Mouse (Mus musculus) left cerebral cortex, postnatal 25 days (tissue): ENCODE measurements around the gene Robo2. TPM values are rescaled to one million over a fixed set of nuclear protein-coding genes. Genes with fewer than 3 reads are reported as not detected.
A peak's percentile ranks its signal among the peaks of the same experiment; 100 is the strongest.

Source experiments
- DNase-seq, 2 experiments: peaks; one replicate each; pipeline ENCODE4 v3.0.0; 2022; ENCODE audit warnings: low spot score in 2 of 2, mixed read lengths in 1 of 2
- intact Hi-C: fragments of 180-260 bp; cut with DNase I; formaldehyde crosslinking; loops from one replicate; pipeline ENCODE4 v1.15.1; 2025
- total RNA-seq, 2 experiments: library from RNA; stranded (reverse); gene quantifications; 2 replicates each; pipeline ENCODE4 v1.2.3; 2021

Robo2 gene
- 100 to 1,000 TPM; 155 to 159 TPM for total RNA-seq

DNA sequence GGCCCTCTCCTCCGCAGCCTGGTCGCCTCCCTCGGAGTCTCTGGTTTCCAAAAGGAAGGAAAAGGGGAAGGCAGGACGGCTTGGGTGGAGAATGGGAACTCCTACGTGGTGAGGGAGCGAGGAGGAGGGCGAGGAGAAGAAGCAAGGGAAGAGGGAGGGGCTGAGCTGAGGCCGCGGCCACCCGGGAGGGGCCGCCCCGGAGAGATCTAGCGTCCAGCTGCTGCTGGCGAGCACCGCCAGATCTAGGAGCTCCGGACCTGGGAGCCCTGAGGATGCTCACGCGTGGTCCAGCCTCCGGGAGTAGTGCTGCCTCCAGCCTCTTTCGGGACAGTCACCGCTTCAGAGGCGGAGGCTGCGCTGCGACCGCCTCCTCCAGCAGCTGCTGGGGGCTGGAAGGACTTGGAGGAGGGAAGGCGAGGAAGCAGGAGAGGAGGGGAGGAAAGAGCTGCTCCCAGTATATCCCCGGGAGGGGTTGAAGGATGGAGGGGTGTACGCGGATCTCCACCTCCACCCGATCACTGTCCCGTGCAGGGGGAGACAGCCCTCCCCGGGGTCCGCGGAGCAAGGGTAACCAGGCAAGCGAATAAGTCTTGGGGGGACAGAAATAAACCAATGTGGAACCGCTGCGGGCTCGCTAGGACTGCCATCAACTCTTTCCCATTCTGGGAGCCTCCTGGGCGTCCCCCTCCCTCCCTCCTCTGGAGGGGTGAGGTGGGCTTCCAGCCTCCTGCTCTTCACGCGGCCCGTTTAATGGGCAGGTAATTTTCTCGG is at the start of gene Robo2:
Gene Robo2 (minus strand): TSS at position 345 of the 771 bp plus-strand sequence.
- intact Hi-C loops = loop anchor here (2.0 to 10.0 kb wide), 3 partner anchors 357 to 1417 kb away; no protein-coding TSS in a partner anchor
- DNase-seq = peak; percentile 72 to 82

DNA sequence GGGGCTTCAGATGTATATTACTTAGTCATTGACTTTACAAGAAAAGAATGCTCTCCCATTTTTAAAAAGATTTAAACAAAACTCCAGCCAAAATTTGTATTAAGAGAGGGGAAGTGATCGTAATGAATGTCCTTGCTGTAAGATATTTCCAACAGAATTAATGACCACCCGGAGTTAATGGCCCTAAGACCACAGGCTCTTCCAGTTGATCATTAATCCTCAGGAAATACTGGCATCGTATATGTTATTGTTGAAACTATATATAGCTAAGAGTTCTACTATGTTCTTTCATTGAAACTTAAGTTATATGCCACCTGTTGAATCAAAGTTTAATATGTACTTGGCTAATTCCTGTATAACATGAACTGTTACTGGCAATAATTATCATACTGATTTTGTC is 46.5 kb upstream of the Robo2 start:
- DNase-seq = no peak
- intact Hi-C loops = no loop called here

DNA sequence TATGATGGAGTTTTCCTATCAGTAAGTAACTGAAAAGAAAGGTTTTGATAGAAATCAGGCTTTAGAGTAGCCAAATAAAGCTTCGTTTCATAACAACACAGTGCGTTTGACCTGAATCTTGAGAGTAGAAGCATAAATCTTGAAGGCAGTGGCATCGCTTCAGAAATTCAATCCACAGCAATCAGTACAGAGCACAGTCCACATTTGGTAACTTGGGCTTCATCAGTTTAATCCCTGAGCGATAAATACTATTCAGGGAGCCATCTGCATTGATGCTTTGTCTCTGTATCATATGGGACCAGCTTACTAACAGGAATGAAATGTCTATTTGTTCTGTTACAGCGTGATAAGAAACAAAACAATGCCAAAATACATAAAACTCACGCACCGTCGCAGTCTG is 46.1 kb upstream of the Robo2 start:
- no peak for DNase-seq
- intact Hi-C loops = no loop called here

DNA sequence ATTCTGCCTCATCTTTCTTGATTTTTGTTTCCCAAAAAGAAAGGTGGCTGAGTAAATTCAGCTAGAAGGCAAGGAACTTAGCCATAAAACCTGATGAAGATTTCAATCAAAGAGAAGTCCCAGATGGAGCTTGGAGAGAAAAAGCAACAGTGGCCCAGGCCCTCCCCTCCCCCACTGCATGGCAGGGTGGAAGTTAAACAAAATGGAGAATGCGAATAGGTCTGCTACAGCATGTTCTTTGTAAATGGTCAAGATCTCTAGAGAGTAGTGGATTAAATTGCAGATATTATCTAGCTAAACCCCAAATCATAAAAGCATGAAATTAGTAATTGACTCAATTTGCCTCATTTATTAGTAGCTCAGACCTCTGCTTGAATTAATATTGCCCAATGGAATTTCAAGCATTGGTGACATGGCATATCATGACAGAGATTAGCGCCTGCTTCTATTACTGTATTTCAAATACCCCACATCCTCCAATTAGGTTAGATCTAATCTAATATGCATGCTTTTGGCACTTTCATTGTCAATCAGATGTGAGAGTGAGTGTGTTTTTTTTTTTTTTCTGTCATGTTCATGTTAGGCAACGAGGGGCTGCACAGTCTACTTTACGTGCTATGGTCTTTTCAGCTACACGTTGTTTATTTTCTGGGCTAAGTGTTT is 45.3 kb upstream of the Robo2 start:
- intact Hi-C loops = no loop called here
- DNase-seq = no peak

DNA sequence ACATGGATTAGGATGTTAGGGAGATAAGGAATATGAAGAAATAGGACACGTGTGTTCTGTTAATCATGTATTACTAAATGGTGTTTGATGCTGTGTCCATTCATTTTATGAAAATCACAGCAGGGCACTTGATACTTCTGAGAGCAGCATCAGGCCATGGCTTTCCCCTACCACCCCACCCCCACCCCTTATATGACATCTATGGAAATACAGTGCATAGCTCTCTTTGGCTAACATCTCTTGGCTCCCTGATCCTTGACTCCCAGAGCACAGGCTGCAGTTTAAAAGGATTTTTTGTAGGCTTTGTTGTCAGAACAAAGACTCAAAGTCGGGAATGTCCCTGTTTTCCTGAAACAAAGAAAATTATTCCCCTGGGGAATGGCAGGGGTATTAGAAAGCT is 43.6 kb upstream of the Robo2 start:
- DNase-seq = no peak
- intact Hi-C loops = no loop called here

DNA sequence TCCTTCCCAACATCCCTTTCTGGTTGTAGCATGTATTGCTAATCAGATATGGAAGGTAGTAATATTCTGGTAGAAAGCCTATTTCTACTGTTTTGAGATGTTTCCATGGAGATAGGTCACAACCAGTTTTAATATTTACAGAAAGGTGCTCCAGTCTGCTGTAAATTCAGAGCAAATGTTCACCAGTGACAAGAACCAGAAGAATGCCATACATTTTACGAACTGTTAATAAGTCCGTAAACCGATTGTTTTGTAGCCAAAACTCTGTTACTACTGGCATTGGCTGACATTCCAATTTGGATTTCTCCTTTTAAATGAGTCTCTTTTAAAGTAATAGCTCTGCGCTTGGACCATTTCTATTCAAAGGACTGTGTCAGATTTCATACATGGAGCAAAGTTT is 36.4 kb upstream of the Robo2 start:
- intact Hi-C loops = no loop called here
- no peak for DNase-seq

DNA sequence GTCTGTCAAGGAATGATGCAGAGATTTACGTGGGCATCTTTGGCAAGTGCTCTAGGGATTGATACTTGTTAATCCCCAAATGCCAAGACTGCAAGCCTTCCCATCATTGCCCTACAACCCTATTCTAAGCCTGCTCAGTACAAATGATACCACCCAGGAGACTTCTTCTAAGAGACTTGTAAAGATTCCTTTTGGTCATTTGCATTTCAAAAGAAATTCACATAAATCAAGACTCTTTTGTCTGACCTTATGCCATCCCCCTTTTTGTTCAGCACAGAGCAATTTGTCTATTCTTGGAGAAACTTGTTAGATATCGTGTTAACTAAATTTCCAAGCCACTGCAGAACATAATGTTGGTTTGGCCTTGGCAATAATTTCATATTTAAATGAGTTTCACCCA is 15.4 kb upstream of the Robo2 start:
- DNase-seq = no peak

DNA sequence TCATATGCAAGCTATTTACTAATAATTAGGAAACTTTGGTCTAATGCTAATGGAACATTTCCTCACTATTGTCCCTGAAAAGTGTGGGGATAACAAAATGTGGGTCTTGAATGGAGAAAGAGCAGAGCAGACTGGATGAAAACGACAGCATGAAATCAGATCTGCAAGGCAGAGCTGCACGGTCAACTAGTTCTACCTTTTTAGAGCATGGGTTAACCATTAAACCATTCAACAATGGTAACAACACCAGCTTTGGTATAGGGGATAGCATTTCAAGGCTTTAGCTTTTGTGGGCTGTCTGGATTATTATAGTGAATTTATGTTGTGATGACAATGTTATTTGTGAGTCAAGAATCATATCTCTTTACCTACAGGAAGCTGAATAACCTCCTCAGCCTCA is 8.7 kb upstream of the Robo2 start:
- intact Hi-C loops = no loop called here
- DNase-seq = no peak

More for the DNA sequence above, 15.4 kb upstream of the Robo2 start:
- intact Hi-C loops = no loop called here

DNA sequence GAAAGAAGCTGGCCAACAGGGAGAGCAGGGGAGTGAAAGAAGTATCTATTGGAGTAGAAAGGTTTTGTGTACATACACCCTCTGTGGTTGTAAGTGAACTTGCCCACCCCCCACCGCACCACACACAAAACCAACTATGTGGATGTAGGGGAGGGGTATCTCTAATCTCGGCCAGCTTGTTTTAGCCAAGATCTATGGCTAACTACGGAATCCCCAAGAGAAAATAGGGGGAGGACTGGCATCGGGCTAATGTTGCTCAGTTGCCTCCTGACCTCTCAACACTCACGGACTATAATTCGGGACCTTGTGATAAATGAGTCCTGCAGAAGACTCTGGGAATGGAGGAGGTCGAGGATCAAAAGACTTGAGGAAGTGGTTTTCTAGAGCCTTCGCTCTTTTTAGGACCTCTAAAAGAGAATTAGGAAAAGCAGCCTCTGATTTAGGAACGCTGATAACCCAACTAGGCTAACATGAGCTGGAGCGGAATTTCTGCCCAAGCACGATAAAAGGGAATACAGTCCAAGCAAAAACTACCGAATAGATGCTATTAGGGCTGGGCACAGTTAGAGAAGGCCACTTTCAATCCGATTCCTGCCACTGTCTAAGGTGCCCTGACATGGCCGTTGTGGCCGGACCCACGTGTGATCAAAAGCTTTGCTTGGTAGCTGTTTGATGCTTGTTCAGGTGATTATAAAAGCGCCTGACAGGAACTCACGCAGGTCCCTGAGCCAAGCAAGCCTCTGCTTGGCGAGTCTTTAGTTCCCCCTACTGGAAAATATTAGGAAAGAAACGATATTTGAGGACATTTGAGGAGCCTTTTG is 1.1 kb upstream of the Robo2 start:
- intact Hi-C loops = loop anchor here (2.0 to 10.0 kb wide), 3 partner anchors 358 to 1418 kb away; no protein-coding TSS in a partner anchor
- peak; percentile 75 to 78 for DNase-seq

DNA sequence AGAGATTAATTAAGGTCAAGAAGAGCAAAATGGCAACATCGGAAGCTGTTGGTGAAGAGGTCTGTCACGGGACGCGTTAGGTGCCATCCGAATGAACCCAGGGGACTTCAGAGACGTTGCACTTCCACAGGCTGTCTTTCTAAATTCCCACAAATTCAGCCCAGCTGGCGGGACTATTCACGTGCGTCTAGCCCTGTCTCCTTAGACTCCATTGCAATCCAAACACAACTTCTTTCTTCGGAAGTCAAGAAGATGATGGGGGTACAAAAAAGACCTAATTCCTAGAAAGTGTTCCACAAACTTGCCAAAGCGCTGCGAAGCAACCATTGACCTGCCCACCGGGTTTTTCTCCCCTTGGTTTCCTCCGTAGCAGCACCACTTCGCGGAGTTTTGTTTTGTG is 604 bp downstream of the Robo2 start:
- DNase-seq = peak in 1 of 2 experiments; percentile 33

DNA sequence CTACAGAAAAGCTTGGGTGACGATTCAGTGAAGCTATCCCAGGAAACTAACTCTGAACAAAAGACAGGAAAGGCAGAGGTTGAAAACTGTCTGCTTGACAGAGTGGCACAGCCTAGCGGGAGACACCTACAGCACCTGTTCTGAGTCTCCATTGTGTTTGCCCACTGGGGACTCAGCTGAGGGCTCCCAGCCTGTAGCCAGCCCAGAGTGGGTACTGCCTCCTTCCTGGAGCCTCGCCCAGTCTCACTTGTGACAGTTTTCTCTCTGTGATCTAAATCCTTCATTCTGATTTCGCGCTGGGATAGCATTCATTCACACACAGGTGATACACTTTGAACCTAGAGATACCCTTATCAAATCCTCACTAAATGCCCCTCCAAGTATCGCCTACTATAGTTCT is 1.5 kb downstream of the Robo2 start:
- intact Hi-C loops = loop anchor here (10.0 kb wide), 1 partner anchor 355 kb away; no protein-coding TSS in a partner anchor

More for the DNA sequence above, 604 bp downstream of the Robo2 start:
- intact Hi-C loops = loop anchor here (10.0 kb wide), 1 partner anchor 356 kb away; no protein-coding TSS in a partner anchor

DNA sequence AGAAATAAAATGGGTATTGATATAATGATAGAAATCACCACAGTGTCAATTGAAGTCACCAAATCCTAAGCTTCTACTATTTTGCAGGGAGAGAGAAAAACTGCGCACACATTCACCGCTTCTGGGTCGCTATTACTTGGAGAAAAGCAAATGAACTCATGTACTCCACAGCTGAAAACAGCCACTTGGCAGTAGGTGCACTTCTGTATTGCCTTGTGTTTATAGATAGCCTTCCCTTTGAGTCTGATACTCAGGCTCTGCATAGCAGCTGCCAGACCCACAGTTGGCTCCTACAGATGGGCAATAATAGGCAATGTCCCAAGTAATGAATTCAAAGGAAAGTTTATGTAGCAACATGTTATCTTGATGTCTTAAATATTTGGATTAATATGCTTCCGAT is 2.1 kb downstream of the Robo2 start:
- intact Hi-C loops = no loop called here

More for the DNA sequence above, 1.5 kb downstream of the Robo2 start:
- peak in 1 of 2 experiments; percentile 33 for DNase-seq

DNA sequence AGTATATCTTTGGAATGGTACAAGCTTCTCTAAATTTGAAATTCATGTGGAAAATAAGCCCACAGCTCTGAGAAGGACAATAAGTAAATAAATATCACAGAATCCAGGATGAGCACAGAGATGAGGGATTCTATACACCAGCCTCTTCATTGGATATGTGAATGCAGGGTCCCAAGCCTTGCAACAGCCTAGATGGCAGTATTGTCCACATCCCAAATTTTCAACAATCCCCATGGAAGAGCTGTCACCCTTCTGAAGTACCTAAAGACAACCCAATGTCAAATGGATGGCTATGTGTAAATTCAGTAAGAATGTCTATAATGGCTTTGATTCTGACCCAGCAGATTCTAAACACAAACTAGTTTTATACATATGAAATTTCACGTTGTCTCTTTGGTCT is 3.1 kb downstream of the Robo2 start:
- intact Hi-C loops = no loop called here
- DNase-seq = peak in 1 of 2 experiments; percentile 53

More for the DNA sequence above, 2.1 kb downstream of the Robo2 start:
- no peak for DNase-seq

DNA sequence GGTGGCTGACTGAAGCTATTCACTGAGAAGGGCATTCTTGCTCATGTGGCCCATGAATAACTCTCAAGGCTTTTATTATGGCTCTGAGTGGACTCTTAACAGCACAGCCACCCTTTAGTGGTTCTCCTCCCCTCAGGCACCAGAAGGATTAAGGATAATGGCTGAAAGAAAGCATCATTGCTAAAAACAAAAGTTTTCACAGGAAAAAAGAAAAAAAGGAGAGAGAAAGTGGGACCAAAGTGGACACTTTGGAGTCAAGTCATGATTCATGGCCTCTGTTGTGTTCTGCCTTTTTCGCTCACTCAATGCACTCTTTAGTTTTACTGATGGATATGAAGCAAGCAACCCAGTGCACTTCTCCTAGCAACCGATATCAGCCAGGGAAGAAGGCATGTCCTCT is 14.3 kb downstream of the Robo2 start:
- no peak for DNase-seq
- intact Hi-C loops = no loop called here

DNA sequence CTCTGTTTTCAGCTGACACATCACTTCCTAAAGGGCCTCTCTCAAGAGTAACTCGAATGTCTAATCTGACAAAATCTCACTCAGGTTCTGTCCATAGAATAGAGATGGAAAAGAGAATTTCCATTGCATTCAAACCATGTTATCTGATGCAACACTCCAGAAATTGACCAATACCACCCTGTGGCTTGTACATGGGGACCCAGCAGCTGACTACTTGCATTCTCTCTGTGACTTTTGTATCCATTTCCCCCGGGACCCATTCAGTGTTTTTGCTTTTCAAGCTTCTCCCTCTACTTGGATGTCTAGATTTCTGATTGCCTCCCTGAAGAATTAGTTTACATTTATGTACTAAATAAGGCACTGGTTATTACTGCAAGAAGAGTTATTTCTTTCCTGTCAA is 15.9 kb downstream of the Robo2 start:
- no peak for DNase-seq
- intact Hi-C loops = no loop called here

DNA sequence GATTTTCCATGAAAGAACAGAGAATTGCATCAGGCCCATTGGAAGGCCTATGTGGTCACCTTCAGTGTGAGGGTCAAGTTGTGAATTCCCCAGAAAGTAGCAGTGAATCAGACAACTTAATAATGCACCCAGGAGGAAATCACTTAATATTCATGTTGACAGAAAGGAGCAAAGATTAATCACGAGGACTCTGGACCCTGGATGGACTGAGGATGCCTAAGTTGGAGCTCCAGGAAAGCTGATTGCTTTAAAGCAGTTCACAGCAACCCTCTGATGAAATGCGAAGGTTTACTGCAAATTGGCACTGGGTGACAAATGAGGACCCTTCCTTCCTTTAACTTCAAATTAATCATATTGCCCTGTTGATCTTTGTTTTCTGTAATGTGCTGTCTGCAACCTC is 32.2 kb downstream of the Robo2 start:
- intact Hi-C loops = no loop called here
- no peak for DNase-seq

DNA sequence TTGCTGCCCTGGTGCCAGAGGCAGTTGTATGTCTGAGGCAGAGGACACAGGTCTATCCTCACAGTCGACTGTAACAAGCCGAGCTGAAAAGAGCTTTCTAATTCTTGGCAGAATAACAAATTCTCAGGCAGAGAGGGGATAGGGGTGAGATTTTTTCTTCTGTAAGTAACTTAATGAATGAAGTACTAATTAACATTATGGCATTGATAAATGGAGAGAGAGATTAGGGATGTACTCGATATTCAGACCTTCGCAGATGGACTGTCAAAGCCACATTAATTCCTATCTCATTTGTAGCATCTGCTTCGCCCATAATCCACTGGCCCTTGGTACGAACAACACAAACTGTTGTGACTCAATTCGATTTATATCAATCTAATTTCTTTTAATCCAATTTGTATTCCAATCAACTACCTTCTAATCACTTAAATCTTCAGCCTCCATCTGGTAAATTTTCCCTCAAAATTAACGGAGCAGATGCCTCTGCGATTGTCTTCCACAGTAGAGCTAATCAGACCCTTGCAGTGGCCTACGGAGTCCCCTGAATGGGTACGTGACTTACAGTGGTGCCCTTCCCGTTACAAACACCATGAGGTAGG is 36.2 kb downstream of the Robo2 start:
- intact Hi-C loops = no loop called here
- DNase-seq = no peak

DNA sequence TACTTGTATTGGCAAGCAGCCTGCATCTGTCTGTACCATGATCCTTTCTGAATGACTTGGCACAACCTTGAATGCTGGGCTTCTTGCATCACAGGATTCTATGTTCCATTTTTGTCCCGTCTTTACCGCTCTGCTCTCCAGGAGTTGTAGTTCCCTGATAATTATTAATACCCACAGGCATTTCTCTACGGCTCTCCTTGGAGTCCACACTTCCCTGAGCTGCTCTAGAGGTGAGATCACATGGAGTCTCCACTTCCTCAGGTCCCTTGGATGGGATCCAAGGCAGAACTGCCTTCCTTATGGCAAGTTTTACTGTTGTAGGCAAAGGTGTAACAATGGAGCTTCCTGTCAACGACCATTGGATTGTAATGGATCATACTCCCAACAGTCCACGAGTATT is 37.1 kb downstream of the Robo2 start:
- intact Hi-C loops = no loop called here
- DNase-seq = no peak

DNA sequence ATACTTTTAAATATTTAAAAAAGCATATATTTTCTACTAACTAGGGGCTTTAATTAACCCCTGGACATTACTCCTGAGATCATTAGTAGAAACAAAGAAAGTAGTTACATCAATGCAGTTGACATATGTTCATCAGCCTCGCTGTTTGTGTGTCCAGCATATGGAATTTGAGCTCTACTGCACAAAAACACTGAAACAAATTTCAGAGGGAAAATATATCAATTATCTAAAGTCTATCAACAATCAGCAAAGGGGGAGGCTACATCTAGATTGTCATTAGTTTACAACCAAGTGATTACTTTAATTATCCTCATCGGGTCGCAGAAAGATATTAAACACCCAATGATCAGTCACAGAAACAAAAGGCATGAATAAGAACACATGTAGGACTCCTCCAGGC is 38.2 kb downstream of the Robo2 start:
- intact Hi-C loops = no loop called here
- DNase-seq = no peak

DNA sequence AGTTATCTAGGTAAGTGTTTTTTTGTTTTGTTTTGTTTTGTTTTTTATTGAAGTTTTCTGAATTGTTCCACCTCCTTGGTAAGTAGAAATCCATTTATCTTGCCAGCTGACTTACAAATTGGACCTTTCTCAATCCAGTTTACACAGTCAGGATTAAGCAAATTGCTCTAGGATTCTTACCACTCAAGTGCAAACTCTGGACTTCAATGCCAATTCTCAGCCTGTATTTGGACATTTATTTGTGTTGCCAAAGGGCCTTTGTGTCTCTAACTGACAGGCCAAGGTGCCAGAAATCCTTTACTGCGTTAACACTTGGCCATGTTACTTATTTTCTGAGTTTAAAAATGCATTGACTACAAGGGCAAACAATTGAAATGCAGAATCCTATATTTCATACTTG is 38.7 kb downstream of the Robo2 start:
- no peak for DNase-seq
- intact Hi-C loops = no loop called here
